Mouse (Mus musculus) c-Kit-positive CD71-negative TER-119-negative erythroid progenitor cells, embryonic 14.5 days (primary cell): ENCODE results near the gene Slfn14.
"Not testable (repeated sequence)": the region's sequence is repeated elsewhere in the genome, so short reads cannot be mapped to it uniquely, and the experiment has no call there.

Source experiments
- DNase-seq: peaks from one replicate; pipeline ENCODE4 v3.0.0-alpha.2; 2013; ENCODE audit warnings: low read depth

Slfn14 gene

DNA sequence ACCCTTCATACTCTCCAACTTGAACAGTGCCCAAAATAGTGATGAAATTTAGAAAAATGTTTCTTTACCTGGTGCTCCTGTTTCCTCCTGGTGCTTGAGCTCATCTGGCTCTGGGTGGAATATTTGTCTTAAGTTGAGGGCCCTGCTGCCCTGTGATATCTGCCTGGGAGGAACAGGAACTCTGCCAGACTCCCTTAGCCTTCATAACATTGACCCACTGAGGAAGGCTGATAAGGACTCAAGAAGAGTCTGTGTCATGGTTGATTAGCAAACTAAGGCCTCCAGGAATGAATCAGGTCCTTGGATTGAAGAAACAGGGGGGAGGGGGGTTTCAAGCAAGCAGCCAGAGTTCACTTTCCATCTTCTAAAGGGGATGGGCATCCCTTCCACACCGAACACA lies at the start of gene Slfn14:
Slfn14 (minus strand) TSS at position 161 of the 400 bp plus-strand sequence.
- no peak for DNase-seq

DNA sequence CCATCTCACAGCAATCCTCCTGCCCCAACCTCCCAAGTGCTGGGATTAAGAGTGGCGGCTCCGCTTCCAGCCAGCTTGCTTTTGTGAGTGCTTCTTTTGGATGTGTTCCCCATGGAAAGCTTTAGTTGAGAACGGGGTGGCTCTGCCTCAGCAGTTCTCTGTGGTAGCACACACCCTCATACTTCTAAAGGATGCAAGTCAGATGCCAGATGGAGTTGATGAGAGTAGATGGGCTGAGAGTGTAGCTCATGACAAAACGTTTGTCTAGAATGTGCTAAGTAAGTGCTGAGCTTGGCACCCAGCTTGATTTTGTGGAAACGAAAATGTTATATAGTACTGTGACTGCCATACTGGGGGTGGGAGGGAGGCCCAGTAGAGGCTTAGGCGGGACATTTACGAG lies 49.3 kb upstream of the Slfn14 start:
- DNase-seq, result no peak

DNA sequence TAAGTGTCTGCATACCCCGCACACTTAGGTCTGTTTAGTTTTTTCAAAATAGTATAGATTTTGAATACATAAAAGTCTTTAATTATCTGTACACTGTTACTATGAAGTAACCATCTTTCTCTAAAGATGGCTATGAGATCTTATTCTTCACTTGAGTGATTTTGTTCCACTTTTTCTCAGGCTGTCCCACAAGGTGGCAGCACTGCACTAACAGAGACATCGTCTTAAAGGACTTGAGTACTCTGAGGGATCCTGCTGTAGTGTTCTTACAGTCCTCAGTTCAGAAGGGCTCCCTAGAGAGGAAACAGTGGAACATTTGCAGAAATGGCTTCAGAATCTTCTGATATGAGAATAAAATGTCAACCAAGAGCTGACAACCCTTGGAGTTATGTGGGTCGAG lies 40.9 kb upstream of the Slfn14 start:
- peak; percentile 65 for DNase-seq

DNA sequence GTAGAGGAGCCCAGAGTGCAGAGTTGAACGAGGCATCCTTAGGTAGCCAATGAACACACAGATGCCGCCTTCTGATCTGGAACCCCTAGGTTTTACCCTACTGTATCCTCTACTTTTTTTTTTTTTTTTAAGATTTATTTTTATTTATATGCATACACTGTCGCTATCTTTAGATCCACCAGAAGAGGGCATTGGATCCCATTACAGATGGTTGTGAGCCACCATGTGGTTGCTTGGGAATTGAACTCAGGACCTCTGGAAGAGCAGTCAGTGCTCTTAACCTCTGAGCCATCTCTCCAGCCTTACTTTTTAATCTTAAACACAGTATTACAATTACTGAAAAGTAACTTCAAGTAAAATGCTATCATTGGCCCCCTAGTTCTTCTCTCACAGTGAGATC lies 40.2 kb upstream of the Slfn14 start:
- DNase-seq, result not testable (repeated sequence)

DNA sequence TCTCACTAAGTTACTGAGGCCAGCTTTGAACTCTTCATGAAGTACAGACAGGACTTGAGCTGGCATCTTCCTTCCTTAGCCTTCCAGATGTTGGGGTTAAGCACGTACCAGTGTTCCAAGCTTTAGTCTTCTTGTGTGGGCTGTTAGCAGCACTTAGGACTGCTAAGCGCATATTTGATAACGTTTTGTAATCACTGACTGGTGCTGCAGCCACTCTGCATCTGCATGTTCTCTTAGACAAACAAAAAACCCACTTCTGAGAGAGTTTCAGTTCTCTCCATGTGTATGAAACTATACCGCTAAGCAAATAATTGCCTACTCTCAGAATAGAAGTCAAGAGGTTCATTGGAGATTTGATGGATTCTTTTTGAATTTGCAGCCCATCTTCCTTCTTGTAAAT lies 32.5 kb upstream of the Slfn14 start:
- no peak for DNase-seq

DNA sequence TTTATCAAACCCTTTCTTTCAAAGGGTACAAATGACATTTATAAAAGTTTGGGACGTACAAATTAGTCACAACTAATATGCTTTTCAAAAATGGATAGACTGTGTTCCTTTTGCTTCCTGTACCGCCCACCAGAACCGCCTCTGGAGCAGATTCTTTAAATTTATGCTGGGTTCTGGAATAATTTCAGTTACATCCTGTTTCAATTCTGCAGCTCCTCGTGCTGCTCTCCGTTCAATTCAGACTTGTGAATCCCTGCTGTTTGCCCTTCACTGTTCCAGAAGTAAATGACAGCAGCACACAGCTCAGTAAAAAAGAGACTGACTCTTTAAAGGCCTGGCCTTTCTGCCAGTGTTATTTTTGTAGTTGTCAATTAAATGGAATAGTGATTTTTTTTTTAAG lies 25.9 kb upstream of the Slfn14 start:
- no peak for DNase-seq

DNA sequence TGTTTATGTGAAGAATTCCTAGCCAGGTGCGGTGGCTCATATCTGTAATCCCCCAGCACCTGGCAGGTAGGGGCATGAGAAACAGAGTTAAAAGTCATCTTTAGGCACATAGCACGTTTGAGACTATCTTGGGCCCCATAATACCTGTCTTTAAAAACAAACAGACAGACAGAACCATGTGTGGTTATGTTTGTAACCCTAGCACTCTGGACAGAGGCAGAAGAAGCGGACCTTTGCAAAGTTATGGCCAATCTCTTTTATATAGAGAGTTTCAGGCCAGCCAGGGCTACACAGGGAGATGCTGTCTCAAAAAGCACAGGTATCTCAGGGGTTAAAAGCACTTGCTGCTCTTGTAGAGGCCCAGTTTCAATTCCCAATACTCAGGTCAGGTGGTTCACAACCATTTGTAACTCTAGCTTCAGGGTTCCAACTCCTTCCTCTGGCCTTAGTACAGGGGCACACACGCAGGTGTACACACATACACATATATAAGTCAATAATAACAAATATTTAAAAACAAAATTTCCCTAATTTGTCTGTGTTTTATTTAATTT lies 20.3 kb upstream of the Slfn14 start:
- no peak for DNase-seq

DNA sequence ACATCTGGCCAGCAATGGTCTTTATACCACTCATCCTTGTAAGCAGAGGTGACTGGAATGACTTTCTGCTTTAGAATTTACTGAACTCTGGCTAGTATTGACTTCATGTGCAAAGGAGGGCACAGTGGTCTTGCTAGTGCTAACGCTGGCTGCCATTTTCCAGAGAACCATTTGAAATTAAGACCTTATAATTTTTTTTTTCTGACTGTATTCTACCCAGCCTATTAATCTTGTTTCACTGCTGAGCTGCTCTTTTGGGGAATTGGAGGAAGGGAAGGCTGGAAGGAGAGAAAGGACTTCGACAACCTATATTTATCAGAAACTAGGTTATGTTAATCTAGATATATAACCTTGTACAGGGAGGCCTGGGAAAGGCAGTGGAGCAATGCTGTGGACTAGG lies 18.0 kb upstream of the Slfn14 start:
- DNase-seq, result no peak

DNA sequence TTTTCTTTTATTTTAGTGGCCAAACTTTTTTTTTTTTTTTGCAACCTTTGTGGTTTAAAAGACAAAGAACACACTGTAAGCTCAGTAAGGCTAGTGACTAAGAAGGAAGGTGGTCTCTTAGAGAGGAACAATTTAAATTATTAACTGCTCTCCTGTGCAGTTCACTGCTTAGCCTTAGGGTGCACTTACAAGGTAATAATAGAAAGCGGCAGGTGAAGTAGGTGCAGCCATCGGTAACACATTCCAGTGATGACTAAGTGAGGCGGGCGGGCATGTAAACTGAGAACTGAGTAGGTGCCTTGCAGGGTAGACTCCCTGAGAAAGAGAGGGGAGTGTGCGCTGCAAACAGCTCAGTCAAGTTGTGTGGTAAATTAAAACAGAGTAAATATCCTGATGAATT lies 17.2 kb upstream of the Slfn14 start:
- no peak for DNase-seq

DNA sequence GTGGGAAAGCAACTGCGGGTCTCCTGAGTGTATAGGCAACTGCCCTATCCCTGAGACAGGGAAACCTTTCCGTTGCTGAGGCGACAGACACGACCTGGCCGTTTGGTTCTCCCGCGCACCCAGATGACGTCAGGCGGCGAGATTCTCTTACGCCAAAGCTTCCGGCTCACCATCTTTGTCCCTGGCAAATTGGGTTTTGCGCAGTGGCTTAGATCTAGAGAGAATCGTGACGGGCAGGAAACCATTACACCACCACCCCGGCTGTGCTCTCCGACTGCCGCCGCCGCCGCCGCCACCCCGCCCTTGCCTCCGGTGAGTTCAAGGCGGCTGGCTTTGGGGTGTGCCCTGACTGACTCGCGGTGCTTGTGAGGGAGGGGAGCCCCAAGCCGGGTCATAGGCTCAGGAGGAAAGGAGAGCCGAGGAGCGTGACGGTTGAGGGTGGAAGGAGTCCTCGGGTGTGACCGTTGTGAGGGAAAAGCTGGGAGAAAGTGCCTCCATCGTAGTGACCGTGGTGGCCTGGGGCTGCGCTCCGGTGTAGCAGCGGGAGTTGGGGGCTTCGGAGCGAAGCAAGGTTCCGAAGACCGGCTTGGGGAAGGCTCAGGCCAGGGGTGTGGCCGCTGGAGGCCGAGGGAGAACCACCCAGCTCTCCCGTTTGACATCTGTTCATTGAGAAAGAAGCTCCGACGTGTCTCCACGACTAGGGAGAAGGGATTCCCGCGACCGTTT lies 16.2 kb upstream of the Slfn14 start, which contains the start of gene Pex12:
Pex12 (minus strand) TSS at position 61 of the 726 bp plus-strand sequence.
- DNase-seq, result peak; percentile 98

DNA sequence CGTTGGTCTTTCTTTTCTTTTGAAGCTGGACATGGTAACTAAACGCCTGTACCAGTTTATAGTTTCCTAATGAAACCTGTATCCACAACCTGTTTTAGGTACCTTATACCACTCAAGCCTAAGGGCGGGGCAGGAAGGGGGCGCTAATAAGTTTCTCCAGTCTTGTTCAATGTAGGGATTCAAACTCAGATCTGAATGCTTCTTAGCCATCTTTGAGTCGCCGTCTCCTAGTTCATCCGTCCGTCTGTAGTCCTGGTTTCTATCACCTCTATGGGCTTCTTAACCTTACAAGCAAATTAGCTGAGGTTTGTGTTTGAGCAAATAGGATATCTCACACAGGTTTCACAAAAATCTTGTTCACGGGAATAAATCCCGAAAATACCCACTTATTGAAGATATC lies 15.6 kb upstream of the Slfn14 start:
- DNase-seq, result no peak

DNA sequence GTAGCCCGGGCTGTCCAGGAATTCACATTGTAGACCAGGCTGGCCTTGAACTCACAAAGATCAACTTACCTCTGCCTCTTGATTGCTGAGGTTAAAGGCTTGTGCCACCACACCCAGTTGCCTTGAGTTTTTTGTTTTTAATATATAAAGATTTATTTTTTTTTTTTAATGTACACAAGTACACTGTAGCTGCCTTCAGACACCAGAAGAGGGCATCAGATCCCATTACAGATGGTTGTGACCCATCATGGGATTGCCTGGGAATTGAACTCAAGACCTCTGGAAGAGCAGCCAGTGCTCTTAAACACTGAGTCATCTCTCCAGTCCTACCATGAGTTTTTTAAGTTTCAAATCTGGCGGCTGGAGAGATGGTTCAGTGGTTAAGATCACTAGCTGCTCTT lies 14.9 kb upstream of the Slfn14 start:
- no peak for DNase-seq

DNA sequence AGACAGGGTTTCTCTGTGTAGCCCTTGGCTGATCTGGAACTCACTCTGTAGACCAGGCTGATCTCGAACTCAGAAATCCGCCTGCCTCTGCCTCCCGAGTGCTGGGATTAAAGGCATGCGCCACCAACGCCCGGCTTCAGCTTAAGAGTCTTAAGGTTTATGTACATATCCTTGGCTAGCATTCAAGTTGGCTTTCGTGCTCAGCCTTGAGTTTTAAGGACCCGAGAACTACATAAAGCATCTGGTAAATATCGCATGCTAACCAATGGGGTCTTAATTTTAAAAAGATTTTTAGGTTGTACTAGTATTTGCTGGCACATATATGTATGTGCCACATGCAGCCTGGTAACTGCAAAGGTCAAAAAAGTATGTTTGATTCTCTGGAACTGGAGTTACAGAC lies 13.2 kb upstream of the Slfn14 start:
- DNase-seq, result no peak

DNA sequence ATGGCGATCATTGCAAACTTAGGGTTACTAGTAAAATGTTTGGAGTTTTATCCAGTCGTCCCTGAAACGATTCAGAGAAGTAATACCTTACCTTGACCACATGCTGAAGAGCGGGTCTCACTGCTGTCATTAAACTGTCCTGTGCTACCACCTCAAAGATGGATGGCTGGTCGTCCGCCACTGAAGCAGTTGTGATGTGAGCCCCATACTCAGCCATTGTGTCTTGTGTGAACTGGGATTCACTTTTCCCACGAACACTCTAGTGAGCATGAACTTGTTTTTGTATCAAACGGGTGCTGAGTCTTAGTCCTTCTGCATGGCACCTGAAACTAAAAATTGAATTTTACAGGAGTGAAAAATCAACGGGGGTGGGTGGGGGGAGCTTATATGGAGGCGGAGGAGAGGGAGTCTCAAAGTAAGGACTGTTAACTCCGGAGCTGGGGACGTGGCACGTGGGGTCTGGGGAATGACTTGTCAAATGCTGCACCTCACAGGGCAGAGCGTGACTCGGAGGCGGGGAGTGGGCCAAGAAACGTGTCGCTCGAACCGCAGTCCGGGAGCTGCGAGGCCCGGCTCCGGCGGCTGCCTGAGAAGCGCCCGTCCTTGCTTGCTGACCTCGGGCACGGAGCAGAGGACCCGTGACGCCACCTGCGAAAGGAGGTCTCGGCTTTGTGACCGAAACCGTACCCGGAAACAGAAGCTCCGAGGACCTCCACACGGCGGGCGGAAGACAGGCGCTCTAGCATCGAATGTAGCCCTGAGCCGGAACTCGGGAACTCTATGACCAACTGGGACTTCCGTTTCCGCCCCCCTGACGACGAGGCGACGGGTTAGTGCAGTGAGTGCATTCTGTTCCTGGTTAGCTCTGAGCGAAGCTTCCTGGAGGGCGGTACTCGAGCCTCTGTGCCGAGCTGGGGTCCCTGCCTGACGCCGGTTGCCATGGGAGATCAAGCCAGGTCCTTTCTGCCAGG lies 12.0 kb upstream of the Slfn14 start, which contains the start of gene Ap2b1:
Ap2b1 (plus strand) TSS at position 800 of the 971 bp plus-strand sequence.
- DNase-seq, result peak; percentile 92

DNA sequence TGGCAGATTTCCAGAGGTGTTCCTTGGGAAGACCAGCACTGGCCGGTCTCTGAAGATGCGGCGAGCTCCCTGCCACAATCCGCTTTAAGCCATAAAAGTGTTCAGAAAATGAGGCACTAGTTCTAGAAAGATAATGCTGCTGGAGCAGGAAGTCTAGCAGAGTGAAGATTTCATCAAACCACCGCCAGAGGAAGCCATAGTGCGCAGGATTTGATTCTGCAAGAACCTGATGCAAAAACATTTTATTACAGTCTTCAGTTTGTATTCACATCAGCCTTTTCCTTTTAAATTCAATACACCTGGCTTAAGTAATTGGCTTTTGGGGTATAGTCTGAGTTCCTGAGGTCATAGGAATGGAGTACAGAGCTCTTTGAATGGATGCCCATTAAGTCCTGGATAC lies 11.3 kb upstream of the Slfn14 start:
- DNase-seq, result no peak

DNA sequence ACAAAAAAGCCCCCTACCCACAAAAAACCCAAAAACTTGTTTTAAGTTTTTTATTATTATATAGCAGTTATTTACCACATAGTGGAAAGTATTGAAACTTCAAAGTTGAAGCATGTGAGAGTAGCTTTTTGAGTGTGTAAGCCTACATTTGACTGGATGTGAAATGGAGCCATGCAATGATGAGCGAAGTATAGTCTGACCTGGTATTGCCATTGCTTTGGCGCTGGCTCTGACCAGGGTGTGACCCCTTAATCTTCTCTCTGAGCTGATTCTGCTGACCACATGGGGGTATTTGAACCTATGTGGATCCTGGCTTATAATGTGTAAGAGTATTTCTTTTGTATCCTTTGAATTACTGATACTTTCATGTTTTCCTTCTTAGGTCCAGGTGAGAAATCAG lies 7.6 kb upstream of the Slfn14 start:
- no peak for DNase-seq

DNA sequence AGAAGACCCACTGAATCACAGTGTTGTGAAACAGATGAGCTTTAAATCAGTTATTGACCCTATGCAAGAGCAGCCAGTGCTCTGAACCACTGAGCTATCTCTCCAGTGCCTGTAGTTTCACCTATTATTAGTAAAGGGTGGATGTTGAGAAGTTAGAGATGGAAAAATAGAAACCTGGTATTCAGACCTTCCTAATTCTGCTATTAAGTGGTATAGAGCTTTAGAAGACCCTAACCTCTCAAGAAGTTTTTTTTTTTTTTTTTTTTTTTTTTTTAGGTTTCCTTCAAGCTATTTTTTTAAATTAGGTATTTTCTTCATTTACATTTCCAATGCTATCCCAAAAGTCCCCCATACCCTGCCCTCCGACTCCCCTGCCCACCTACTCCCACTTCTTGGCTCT lies 6.7 kb upstream of the Slfn14 start:
- no peak for DNase-seq

DNA sequence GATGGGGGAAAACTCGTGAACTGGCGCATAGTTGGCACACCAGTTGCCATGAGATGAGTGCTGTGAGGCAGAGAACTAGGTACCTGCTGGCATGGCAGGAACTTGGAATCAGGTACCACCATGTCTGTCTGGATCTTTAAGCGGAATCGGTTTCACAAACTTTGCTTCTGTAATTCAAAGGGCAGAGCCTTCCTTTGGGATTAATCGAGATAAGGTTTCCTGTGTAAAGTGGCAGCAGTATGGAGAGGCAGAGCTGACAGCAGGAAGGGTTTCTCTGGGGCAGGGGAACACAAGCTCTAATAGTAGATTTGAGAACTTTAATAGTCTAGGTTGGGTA lies 5.7 kb upstream of the Slfn14 start:
- no peak for DNase-seq

DNA sequence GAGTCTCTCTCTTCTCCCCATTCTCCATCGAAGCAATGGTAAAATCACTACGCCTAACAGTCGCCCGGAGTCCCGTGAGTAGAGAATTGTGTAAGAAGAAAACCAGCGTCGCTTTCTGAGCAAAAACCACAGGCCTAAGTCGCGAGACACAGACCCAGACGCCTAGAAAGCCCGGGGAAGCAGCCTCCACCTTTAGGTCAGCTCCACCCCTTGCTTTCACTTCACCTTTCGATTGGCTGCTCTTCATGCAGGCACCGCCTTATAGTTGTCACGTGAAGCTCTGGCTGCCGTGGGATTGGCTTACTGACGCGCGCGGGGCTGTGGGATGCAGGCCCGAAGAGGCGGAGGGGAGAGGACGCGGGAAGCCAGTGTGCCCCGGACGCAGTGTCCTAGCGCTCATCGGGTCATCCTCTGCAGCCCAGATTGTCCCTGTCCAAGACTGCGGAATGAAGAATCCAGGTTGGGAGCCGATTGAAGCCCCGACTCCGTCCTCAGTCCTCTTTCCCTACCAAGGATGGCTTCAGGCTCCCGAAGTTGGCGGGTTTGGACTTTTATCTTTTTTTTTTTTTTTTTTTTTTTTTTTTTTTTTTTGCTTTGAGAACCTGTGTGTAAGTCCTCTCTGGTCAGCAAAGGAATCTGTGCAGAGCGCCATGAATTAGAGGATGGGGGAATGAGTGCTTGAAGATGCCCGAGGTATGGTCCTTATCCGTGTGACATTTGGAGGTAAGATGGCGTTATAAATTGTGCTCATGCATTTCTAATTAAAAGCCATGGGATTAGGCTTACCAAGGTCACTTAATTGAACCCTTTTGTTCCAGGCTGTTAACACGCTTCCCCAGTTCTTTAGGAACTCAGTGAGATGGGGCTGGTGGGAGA lies 5.1 kb upstream of the Slfn14 start:
- DNase-seq, result peak; percentile 93

DNA sequence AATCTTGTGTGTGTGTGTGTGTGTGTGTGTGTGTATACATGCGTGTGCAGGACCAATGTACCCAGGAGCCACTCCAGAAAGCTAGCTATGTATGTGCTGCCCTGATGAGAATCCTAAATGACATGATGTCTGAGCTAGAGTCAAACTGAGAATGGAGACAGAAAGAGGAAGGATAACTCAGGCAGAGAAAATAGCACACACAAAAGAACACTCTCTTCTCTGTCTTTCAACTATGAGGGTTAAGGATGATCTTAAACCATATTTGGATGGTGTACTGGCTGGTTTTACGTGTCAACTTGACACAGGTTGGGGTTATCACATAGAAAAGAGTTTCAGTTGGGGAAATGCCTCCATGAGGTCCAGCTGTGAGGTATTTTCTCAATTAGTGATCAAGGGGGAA lies 3.1 kb upstream of the Slfn14 start:
- no peak for DNase-seq

DNA sequence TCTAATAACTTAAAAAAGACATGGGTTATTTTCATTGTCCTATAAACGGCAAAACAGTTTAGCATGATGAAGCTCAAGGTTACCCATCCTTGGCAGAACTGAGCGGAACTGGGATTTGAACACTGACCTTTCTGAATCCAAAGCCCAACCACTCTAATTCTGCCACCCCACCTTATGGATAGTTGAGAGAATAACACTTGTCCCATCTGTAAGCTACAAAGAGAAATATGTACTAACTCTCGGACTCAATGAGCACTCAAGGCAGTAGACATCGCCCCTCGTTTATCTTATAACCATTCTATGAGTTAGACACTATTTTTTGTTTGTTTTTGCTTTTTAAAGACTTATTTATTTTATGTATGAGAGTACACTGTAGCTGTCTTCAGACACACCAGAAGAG lies 2.5 kb upstream of the Slfn14 start:
- DNase-seq, result no peak

DNA sequence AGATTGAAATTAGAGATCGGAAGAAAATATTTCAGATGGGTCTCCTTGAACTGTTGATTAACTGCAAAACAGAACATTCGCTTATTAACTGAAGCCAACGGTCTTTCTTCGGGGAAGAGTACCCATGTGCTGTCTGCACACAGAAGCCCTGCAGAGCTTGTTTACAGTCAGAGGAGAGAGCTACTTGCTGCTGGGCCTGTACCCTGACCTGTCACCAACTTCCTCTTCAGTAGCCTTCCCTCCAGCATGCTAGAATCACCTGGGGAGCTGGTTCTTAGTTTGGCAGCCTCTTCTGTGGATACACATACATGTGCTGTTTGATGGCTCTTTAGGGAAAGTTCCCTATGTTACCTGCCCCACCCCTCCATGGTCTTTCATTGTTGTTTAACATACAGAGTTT lies 899 bp downstream of the Slfn14 start:
- DNase-seq, result no peak
